Mouse (Mus musculus) left cerebral cortex, adult 2 months (tissue): ENCODE results near the gene Tomm70a. TPM values are rescaled to one million over a fixed set of nuclear protein-coding genes. Genes with fewer than 3 reads are reported as not detected.

Source experiments
- DNase-seq, 2 experiments: peaks; one replicate each; pipeline ENCODE4 v3.0.0; 2021 to 2022; ENCODE audit warnings: low spot score in 2 of 2, mixed read lengths in 1 of 2; ENCODE audit errors: extremely low spot score in 1 of 2
- H3K27ac ChIP-seq: fragments of 200-600 bp; 2 replicates; pipeline ENCODE4 v1.8.1; 2022
- H3K4me3 ChIP-seq: fragments of 200-600 bp; 2 replicates; pipeline ENCODE4 v1.8.1; 2022
- CTCF ChIP-seq: fragments of 200-600 bp; IDR thresholded peaks from 2 replicates; pipeline ENCODE4 v1.8.1; 2022; ENCODE audit warnings: antibody characterized with exemption, mild to moderate bottlenecking, moderate library complexity
- intact Hi-C: fragments of 180-260 bp; cut with DNase I; formaldehyde crosslinking; loops from one replicate; pipeline ENCODE4 v1.15.1; 2025
- long read RNA-seq, 2 experiments: library from polyadenylated mRNA; stranded (forward); transcript quantifications; one replicate each; pipeline ENCODE4 v2.0.0; 2021; ENCODE audit warnings: borderline mapping rate in 2 of 2
- total RNA-seq, 2 experiments: library from RNA; stranded (reverse); gene quantifications; 2 replicates each; pipeline ENCODE4 v1.2.3; 2021

Gene Tomm70a
- 10 to 100 TPM; 96.3 to 96.9 TPM for total RNA-seq
- long read RNA-seq, experiment 1, full-length matches to known transcripts, result 191 of 217 reads
- long read RNA-seq, experiment 1, partial matches to known transcripts, result 16 of 217 reads
- long read RNA-seq, experiment 1, other reads (novel, unspliced or antisense), result 10 of 217 reads
- long read RNA-seq, experiment 2, full-length matches to known transcripts, result 109 of 127 reads
- long read RNA-seq, experiment 2, partial matches to known transcripts, result 11 of 127 reads
- long read RNA-seq, experiment 2, other reads (novel, unspliced or antisense), result 7 of 127 reads

DNA sequence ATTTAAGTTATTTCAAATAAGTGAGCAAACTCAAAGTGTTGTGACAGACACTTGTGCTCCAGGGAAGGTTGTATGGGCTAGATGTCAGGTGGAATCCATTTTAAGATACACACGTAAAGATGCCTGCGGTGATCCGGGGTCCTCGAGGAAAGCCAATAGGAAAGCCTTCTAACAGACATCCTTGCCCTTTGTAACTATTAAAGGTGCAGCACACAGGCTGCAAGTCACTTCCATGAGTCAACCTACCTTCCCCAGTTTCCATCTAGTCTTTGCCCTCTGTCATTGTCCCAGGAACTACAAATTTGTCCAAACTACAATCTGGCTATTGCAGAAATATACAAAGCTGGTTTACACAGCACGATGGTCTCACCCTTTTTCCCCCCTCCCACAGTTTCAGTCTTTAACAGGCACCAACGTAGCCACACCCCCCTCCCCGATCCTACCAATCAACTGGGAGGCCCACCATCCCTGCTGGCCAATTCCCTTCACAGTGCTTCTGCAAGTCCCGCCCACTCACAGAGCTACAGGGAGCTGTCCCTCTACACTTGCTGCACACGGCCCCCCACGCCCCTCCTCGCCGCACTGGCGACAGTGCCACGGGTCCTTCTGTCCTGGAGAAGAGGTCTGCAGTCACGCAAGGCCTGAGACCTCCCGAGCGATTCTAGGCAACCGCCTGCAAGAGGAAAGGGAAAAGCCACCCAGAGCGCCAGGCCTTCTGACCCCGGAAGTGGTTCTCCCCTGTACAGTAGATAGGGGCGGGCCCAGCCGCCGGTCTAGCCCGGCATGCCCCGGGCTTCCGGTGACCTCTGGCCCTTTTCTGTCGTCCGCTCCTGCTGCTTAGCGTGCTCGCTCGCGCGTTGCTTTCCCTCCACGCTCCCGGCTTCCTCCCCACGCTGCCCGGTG, at the start of gene Tomm70a:
Gene Tomm70a (plus strand): TSS at position 791 of the 903 bp plus-strand sequence.
- Histone ChIP-seq H3K4me3 (peak within 1 kb of the TSS; percentile 100), H3K27ac (peak within 1 kb of the TSS; percentile 99)
- peak; percentile 93 for DNase-seq
- no peak for TF ChIP-seq CTCF
- intact Hi-C loops, result loop anchor here (1.0 to 5.0 kb wide), 3 partner anchors 46 to 404 kb away; partner anchors contain the start of genes Nit2, Tbc1d23 and Tfg

DNA sequence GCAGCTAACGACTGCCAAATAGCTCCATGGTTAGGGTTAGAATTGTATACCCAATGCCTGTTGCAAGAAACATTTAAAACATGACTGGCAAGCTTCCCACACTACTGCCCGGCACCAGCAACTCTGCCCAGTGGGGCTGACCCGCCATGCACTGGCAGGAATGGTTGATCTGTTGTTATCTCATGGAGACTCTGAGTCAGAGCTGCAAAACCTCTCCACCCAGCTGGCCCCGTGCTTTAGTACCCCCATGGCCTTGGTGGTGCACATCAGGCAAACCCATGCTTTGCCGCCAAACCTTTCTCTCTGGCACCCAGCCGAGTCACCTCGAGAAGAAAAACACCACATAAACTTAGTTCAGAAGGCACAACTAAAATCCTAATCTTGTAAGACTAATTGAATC, 45.5 kb upstream of the Tomm70a start:
- TF ChIP-seq CTCF, result no peak
- Histone ChIP-seq H3K4me3 (no peak overlapping the region), H3K27ac (no peak overlapping the region)
- intact Hi-C loops, result no loop called here
- no peak for DNase-seq

DNA sequence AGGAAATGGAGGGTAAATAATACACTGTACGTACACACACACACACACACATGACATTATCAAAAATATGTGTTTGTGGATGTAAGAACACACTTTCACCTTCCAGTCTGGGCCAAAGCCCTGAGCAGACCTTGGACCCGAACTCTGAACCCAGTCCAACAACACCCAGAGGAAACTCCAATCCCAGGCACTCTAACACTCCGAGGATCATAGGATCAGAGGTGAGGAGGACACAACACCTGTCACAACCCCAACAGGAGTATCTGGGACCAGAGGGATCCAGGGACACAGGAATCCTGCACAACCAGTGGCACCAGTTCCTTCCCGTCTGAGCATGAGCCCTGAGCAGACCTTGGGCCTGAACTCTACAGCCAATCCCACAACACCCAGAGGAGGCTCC, 41.9 kb upstream of the Tomm70a start:
- intact Hi-C loops, result no loop called here
- H3K27ac ChIP-seq, result no peak overlapping the region
- DNase-seq, result no peak
- no peak for TF ChIP-seq CTCF
- no peak overlapping the region for H3K4me3 ChIP-seq

DNA sequence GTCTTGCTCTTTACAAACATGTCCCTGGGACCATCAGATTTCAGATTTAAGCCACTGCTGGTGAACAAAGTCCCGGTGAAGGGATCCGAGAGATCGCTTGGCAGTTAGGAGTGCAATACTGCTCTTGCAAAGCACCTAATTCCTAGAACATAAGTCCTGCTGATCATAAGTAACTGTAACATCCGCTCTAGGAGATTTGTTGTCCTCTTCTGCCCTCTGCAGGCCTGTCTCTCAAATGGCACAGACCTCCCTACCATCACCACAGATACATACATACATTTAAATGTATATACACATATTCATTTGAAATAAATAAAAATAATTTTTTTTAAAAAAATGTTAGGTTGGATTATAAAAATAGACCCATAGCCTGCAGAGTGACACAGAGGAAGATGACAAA, 29.0 kb upstream of the Tomm70a start:
- Histone ChIP-seq H3K4me3 (no peak overlapping the region), H3K27ac (no peak overlapping the region)
- DNase-seq, result peak; percentile 51 to 69
- intact Hi-C loops, result loop anchor here (1.0 to 5.0 kb wide), 2 partner anchors 170 to 321 kb away; no protein-coding TSS in a partner anchor
- TF ChIP-seq CTCF, result peak; percentile 76

DNA sequence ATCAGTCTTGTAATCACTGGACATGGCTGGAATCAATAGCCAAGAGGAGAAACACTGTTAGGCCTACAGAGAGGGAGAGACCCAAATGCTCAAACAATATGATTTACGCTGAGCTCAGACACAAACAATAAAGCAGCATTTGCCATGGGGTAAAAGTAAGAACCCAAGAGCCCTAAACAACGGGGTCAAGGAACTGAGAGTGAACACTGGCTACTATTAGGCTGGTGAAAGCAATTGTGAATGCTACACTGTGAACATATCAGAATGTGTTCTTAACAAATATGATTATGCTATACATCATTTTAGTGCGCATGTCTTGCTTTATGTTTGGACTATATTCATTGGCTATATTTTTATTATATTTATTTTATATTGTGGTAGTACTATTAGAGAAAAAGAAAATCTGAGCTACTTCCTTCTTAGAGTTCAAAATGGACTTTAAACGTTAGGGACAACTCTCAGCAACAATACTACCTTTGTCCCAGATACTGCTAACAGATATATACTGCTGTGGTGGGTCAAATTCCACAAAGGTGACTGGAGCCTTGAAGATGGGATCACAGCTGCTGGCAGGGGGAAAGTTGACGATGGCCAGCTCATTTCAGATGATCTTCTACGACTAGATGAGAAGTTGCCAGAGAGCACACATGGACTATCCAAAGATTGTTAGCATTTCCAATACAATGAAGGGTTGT, 28.4 kb upstream of the Tomm70a start:
- Histone ChIP-seq H3K4me3 (no peak overlapping the region), H3K27ac (no peak overlapping the region)
- intact Hi-C loops, result loop anchor here (1.0 to 5.0 kb wide), 2 partner anchors 171 to 322 kb away; no protein-coding TSS in a partner anchor
- no peak for TF ChIP-seq CTCF
- no peak for DNase-seq

DNA sequence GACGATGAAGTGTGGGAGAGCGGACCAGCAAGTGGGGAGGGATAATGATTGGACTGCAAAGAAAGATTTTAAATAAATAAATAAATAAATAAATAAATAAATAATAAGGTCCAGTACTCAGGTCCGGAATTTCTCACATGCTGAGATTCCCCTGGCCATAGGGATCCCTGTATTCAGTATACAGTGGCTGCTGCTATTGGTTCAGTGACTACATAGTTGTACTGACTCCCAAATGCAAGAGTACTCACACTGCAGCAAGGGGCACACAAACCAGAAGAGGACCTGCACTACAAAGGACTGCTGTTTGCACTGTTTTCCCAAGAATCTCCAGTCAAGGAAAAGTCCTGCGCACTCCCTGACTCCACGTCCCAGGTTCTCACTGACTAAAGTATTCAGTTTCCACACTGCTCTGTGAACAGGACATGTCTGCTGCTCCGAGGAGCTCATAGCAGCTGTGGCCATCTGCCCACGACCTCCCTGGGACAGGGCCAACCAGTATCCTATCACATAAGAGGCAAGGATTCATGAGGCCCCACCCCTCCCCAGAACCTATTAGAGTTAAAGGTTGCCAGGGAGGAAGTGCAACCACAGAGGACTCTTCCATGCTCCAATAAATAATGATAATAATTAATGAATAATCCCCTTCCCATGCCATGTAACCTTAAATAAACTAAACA, 22.9 kb upstream of the Tomm70a start:
- H3K4me3 ChIP-seq, result no peak overlapping the region
- no peak for DNase-seq
- intact Hi-C loops, result no loop called here
- no peak overlapping the region for H3K27ac ChIP-seq
- TF ChIP-seq CTCF, result no peak

- intact Hi-C loops, result no loop called here
- DNase-seq, result no peak
- H3K27ac ChIP-seq, result no peak overlapping the region
- TF ChIP-seq CTCF, result no peak
- no peak overlapping the region for H3K4me3 ChIP-seq
Observed at GRCm38 (mm10) chr16:57099572-57100237, 21.8 kb upstream of the Tomm70a start.

DNA sequence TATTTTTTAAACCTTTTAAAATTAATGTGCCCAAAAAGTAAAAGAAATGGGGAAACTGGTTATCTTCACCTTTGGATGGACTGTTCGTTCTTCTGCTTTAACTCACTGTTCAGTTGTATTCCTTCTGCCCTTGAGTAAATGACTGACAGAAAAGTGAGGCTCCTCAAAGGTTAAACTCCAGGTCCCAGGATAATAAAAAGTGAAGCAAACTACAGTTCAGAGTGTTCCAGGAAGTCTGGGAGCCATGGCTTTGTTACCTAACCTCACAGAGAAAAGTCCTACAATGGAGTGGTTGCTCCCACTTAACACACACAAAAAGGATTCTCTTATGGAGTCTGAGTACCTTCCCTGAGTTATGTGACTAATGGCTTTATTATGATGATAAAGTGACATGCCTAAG, 20.3 kb upstream of the Tomm70a start:
- Histone ChIP-seq H3K4me3 (no peak overlapping the region), H3K27ac (no peak overlapping the region)
- TF ChIP-seq CTCF, result no peak
- intact Hi-C loops, result no loop called here
- DNase-seq, result no peak

DNA sequence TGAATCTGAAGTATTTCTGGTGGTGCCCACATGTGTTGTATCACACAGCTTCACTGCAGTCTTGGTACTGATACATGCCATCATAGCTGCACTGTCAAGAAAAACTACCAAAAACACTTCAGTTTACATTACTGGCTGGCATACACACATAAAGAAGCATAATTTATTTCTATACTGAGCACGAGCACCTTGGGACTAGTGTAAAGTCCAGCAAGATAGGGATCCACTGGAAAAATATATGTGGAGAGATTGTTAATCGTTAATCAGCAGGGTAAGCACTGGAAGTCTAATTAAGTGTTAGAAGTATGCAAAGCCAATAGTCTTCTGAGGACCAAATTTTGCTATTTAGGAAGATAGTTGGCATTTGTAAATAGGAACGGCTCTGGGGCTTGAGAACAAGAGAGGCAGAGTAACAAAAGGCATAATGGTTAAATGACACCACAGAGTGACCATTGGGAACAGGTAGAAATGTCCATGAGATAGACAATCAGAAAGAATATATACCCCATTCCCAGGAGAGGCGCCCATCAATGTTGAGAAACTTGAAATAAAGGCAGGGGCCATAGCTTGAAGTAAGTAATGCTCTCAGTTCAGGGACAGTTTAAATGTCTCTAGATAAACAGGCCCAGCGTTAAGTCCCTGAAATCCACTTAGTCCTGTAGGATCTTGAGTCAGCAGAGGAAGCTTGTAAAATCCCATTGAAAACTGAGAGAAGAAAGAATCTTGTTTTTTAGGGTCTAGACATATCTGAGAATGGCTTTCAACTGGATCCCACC, 15.1 kb upstream of the Tomm70a start:
- DNase-seq, result no peak
- no peak for TF ChIP-seq CTCF
- no peak overlapping the region for H3K4me3 ChIP-seq
- no peak overlapping the region for H3K27ac ChIP-seq
- intact Hi-C loops, result no loop called here

- no peak overlapping the region for H3K27ac ChIP-seq
- no peak overlapping the region for H3K4me3 ChIP-seq
- no peak for DNase-seq
- TF ChIP-seq CTCF, result peak; percentile 27
- intact Hi-C loops, result loop anchor here (1.0 kb wide), 1 partner anchor 61 kb away; no protein-coding TSS in a partner anchor
Observed at GRCm38 (mm10) chr16:57116066-57116465, 5.4 kb upstream of the Tomm70a start.
